Mouse (Mus musculus) hindbrain, embryonic 10.5 days (tissue): ENCODE measurements at regions not wholly inside any gene's neighbourhood (a gene's known extent, or its start where the extent isn't known, plus 50 kb on each side); places are given as distances from the start of the nearest gene placed in this dataset.
A peak's percentile ranks its signal among the peaks of the same experiment; 100 is the strongest.

Experiments used
- DNase-seq: peaks from one replicate; pipeline ENCODE4 v3.0.0-alpha.2; 2017; ENCODE audit warnings: low spot score
- H3K27ac ChIP-seq: fragments of 300-500 bp; sonication (generic); 2 replicates; pipeline ENCODE4 v1.5.1; 2016; ENCODE audit warnings: mild to moderate bottlenecking, moderate library complexity
- H3K27me3 ChIP-seq: fragments of 300-500 bp; sonication (generic); 2 replicates; pipeline ENCODE4 v1.6.1; 2016; ENCODE audit warnings: mild to moderate bottlenecking; ENCODE audit not compliant: poor library complexity, insufficient read depth, severe bottlenecking
- H3K36me3 ChIP-seq: fragments of 300-500 bp; sonication (generic); 2 replicates; pipeline ENCODE4 v1.6.1; 2016; ENCODE audit warnings: mild to moderate bottlenecking, moderate library complexity
- H3K4me1 ChIP-seq: fragments of 300-500 bp; sonication (generic); replicated peaks from 2 replicates; pipeline ENCODE4 v1.6.1; 2016; ENCODE audit warnings: mild to moderate bottlenecking
- H3K4me3 ChIP-seq: fragments of 300-500 bp; sonication (generic); 2 replicates; pipeline ENCODE4 v1.5.1; 2016; ENCODE audit warnings: mild to moderate bottlenecking, moderate library complexity
- H3K9me3 ChIP-seq: fragments of 300-500 bp; sonication (generic); 2 replicates; pipeline ENCODE4 v1.6.1; 2016; ENCODE audit warnings: mild to moderate bottlenecking, moderate library complexity
- WGBS: fragments of 180-500 bp; shearing (Covaris S2); methylation state at CpG from one replicate; pipeline ENCODE4 v1.1.7; 2016; 5-methylcytosine and 5-hydroxymethylcytosine counted together

DNA sequence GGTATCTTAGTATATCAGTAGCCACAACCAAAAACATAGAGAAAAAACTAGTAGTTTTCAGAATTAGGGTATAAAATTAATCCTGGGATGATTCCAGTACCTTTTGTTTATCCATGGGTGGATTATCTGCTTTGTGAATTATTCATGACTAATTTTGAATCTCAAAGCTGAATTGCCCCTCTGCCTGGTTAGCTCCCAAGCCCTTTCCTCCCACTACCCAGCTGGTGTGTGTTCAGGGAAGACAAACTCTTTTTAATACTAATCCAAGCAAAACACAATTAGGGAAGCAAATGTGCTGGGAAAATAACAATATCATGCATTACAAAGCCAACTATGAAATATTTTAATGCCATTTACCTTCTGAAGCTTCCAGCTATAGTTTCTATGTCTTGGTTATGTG, 347.4 kb downstream of the Gm43517 start:
- H3K27ac ChIP-seq, result no peak overlapping the region
- H3K27me3 ChIP-seq, result no peaks in the 10 kb centered on the region
- no peak overlapping the region for H3K4me3 ChIP-seq
- no peaks in the 10 kb centered on the region for H3K9me3 ChIP-seq
- H3K36me3 ChIP-seq, result no peaks in the 10 kb centered on the region
- DNase-seq, result no peak
- no peaks in the 10 kb centered on the region for H3K4me1 ChIP-seq

DNA sequence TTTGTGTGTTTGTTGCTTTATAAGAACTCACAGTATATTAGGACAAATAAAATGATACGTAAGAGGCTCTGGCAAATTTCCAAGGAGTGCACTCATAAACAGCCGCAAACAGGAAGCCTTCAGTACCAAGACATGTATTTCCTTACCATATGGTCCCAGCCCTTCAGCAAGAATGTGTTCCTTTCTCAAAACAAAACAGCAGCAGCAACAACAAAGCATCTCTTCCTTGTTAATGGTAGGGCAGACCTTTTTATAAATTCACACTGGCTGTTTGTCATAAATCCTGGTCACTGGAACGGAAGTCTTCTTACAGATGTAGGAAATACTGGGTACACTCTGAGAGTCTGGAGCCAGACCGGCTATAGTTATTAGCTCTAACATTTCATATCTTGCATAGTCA, 352.1 kb downstream of the Gm43517 start:
- no peaks in the 10 kb centered on the region for H3K27me3 ChIP-seq
- DNase-seq, result no peak
- no peak overlapping the region for H3K4me3 ChIP-seq
- WGBS, result 89% methylated on average over 4 of the region's 4 CpGs
- H3K9me3 ChIP-seq, result no peaks in the 10 kb centered on the region
- H3K36me3 ChIP-seq, result no peaks in the 10 kb centered on the region
- H3K4me1 ChIP-seq, result no peaks in the 10 kb centered on the region
- no peak overlapping the region for H3K27ac ChIP-seq

DNA sequence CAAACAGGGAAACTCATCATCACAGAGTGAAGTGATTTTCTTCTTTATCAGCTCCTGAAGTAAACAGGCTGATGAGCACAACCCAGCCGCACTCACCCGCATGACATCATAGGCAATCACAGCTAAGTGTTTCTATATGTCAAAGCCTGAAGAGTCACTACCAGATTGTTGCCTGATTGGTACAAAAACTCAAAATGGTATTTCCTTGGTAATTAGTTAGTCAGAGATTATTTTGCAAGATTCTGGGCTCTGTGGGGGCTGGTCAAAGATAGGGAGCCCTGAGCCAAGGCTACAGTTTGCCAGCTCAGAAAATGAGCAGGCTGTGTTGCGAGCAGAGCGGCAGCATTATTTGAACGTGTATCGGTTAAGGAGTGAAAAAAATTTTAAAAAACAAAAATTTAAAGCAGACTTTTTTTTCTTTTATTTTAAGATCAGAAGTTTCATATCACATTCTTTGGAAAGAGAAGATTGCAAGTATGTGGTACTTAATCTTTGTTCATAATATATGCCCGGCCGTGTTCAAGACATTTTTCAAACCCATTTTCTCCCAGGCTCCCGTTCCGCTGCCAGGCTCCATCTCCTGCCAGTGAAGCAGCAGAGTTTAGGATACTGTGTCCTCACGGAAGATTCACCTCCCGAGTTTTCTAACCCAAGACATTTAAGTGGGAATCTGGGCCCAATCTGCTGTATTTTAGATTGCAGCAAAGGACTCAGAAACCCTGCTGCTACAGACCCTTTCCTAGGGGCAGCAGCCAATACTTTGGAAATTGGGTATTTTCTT, 355.2 kb downstream of the Gm43517 start:
- no peaks in the 10 kb centered on the region for H3K4me1 ChIP-seq
- H3K27ac ChIP-seq, result no peak overlapping the region
- 86% methylated on average over 12 of the region's 12 CpGs for WGBS
- no peaks in the 10 kb centered on the region for H3K27me3 ChIP-seq
- H3K9me3 ChIP-seq, result no peaks in the 10 kb centered on the region
- H3K4me3 ChIP-seq, result no peak overlapping the region
- DNase-seq, result no peak
- H3K36me3 ChIP-seq, result no peaks in the 10 kb centered on the region

DNA sequence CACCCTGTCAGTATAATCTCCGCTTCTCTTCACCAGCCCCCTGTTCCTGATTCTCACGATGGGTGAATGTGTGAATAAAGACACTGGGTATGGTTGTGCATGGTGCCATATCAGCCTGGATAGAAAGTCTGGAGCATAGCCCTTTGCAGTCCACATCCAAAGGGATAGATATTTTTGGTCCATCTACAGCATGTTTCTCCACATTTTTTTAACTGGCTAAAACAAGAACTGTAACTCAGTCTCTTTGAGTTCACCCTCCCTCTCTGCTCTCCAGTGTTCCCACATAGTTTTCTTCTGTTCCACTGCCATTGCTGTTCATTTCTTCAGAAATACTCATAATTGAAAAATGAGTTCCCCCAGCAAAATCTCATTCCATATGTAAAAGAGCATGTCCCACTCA, 358.4 kb downstream of the Gm43517 start:
- Histone ChIP-seq H3K36me3 (no peaks in the 10 kb centered on the region), H3K4me3 (no peak overlapping the region), H3K27me3 (no peaks in the 10 kb centered on the region), H3K27ac (no peak overlapping the region), H3K4me1 (no peaks in the 10 kb centered on the region), H3K9me3 (no peaks in the 10 kb centered on the region)
- 89% methylated on average over 2 of the region's 2 CpGs for WGBS
- DNase-seq, result no peak

DNA sequence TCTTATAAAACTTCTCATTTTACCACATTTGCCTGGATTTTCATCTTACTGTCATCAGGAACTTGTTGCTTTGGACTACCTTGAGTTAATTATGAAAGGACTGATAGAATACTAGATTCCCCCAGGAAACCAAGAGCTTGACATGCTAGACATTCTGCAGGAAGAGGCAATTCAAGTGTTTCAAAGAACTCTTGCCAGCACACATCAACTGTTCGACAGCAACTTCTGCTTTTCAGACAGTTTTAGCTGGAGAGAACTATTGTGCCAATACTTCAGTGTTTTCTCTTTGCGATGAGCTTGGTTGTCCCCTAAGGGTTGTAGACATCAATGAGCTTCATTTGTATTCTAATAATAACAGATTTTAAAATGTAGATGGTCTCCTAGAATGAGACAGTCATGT, 362.1 kb downstream of the Gm43517 start:
- H3K36me3 ChIP-seq, result no peaks in the 10 kb centered on the region
- no peak for DNase-seq
- no peak overlapping the region for H3K27ac ChIP-seq
- WGBS, result 70% methylated on average over 2 of the region's 2 CpGs
- no peaks in the 10 kb centered on the region for H3K4me1 ChIP-seq
- H3K9me3 ChIP-seq, result no peaks in the 10 kb centered on the region
- no peaks in the 10 kb centered on the region for H3K27me3 ChIP-seq
- no peak overlapping the region for H3K4me3 ChIP-seq

- H3K9me3 ChIP-seq, result no peaks in the 10 kb centered on the region
- no peaks in the 10 kb centered on the region for H3K36me3 ChIP-seq
- H3K4me3 ChIP-seq, result no peak overlapping the region
- WGBS, result 90% methylated on average over 4 of the region's 4 CpGs
- no peaks in the 10 kb centered on the region for H3K27me3 ChIP-seq
- H3K4me1 ChIP-seq, result no peaks in the 10 kb centered on the region
- H3K27ac ChIP-seq, result no peak overlapping the region
- no peak for DNase-seq
Measured at GRCm38 (mm10) chr12:49758391-49758790, 373.4 kb downstream of the Gm43517 start.

- no peaks in the 10 kb centered on the region for H3K27me3 ChIP-seq
- H3K4me3 ChIP-seq, result no peak overlapping the region
- H3K4me1 ChIP-seq, result no peaks in the 10 kb centered on the region
- 71% methylated on average over 2 of the region's 2 CpGs for WGBS
- H3K9me3 ChIP-seq, result no peaks in the 10 kb centered on the region
- no peak overlapping the region for H3K27ac ChIP-seq
- no peaks in the 10 kb centered on the region for H3K36me3 ChIP-seq
- no peak for DNase-seq
Measured at GRCm38 (mm10) chr12:49764541-49764940, 379.6 kb downstream of the Gm43517 start.

GRCm38 (mm10) chr12:49808341-49808740, 423.4 kb downstream of the Gm43517 start:
- DNase-seq, result no peak
- no peaks in the 10 kb centered on the region for H3K27me3 ChIP-seq
- H3K4me3 ChIP-seq, result no peak overlapping the region
- no peaks in the 10 kb centered on the region for H3K9me3 ChIP-seq
- 91% methylated on average over 1 of the region's 1 CpGs for WGBS
- H3K27ac ChIP-seq, result no peak overlapping the region
- H3K4me1 ChIP-seq, result no peaks in the 10 kb centered on the region
- H3K36me3 ChIP-seq, result no peaks in the 10 kb centered on the region

GRCm38 (mm10) chr12:49814653-49815052, 429.7 kb downstream of the Gm43517 start:
- DNase-seq, result peak; percentile 26
- 28% methylated on average over 3 of the region's 3 CpGs for WGBS
- H3K9me3 ChIP-seq, result no peaks in the 10 kb centered on the region
- peaks cover 15% of the 10 kb centered on the region for H3K4me1 ChIP-seq
- H3K36me3 ChIP-seq, result no peaks in the 10 kb centered on the region
- no peak overlapping the region for H3K4me3 ChIP-seq
- no peak overlapping the region for H3K27ac ChIP-seq
- no peaks in the 10 kb centered on the region for H3K27me3 ChIP-seq

DNA sequence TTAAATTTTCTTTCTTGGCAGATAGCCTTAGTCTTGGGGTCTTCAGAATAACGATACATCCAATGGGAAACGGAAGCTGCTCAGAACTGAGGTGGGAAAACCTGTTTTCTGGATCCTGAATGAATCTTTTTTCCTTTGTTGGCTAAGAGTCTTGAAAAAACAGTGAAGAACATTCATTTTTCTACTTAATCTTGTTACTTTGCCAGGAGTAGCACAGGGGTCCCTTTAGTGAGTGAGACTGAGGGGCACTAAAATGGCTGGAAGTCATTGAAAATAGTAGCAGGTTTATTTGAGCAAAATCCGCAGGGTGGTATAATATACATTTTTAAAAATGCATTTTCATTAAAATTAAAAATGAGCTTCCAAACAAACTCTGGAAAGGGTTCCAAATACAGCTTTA, 442.8 kb downstream of the Gm43517 start:
- Histone ChIP-seq H3K9me3 (no peaks in the 10 kb centered on the region), H3K4me3 (no peak overlapping the region), H3K27ac (no peak overlapping the region), H3K27me3 (no peaks in the 10 kb centered on the region), H3K36me3 (no peaks in the 10 kb centered on the region), H3K4me1 (no peaks in the 10 kb centered on the region)
- no peak for DNase-seq
- 94% methylated on average over 3 of the region's 3 CpGs for WGBS

DNA sequence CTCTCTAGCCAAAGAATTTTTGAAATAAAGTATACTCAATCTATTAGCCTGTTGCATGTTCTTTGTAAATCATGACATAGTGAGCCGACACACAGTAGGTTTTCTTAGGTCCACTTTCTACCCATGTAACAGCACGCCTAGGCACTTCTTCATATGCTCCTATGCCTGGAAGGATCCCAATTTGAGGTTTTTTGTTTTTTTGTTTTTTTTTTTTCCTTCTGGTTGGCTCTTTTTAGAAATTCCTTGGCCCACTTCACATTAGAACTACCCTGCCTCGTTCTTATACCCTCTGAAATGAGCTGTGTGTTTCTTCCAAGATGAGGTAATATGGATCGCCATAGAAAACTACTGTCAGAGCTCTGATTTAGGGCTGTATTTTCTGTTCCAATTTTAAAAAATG, 443.6 kb downstream of the Gm43517 start:
- no peak for DNase-seq
- no peaks in the 10 kb centered on the region for H3K9me3 ChIP-seq
- no peak overlapping the region for H3K27ac ChIP-seq
- no peaks in the 10 kb centered on the region for H3K27me3 ChIP-seq
- no peaks in the 10 kb centered on the region for H3K4me1 ChIP-seq
- H3K36me3 ChIP-seq, result no peaks in the 10 kb centered on the region
- H3K4me3 ChIP-seq, result no peak overlapping the region
- 88% methylated on average over 4 of the region's 4 CpGs for WGBS

- WGBS, result 95% methylated on average over 4 of the region's 4 CpGs
- H3K27ac ChIP-seq, result no peak overlapping the region
- no peaks in the 10 kb centered on the region for H3K36me3 ChIP-seq
- no peaks in the 10 kb centered on the region for H3K27me3 ChIP-seq
- DNase-seq, result no peak
- no peak overlapping the region for H3K4me3 ChIP-seq
- no peaks in the 10 kb centered on the region for H3K4me1 ChIP-seq
- H3K9me3 ChIP-seq, result no peaks in the 10 kb centered on the region
Measured at GRCm38 (mm10) chr12:49830665-49831064, 445.7 kb downstream of the Gm43517 start.

DNA sequence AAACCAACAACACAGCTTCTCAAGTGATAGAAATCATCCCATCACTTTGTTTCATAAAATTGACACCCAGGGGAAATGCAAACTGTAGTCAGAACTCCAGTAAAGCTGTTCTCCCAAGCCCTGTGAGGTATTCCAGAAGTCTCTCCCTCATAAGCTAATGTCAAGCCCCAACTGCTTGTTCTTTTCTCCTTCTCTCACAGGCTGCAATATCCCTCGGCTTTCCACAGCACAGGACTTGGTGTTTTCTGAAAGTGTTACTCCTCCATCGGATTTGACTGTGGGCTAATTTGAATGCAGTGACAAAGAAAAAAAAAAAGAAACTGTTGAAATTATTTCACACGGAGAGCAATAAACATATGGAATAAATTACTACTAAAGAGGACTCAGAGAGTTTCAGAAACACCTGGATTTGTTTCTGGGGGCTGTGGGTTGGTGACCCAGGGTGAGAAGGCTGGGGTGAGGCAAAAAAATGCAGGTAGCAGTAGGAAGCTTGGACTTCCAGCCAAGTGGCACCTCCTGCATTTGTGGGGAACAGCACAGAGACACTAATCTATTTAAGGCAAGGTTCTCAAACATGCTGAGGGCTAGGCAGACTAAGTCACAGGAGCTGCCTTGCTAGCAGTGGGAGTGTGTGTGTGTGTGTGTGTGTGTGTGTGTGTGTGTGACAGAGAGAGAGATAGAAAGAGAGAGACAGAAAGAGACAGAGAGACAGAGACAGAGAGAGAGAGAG, 447.3 kb downstream of the Gm43517 start:
- Histone ChIP-seq H3K36me3 (no peaks in the 10 kb centered on the region), H3K4me3 (no peak overlapping the region), H3K9me3 (no peaks in the 10 kb centered on the region), H3K27ac (no peak overlapping the region), H3K4me1 (no peaks in the 10 kb centered on the region), H3K27me3 (no peaks in the 10 kb centered on the region)
- DNase-seq, result no peak
- 61% methylated on average over 3 of the region's 3 CpGs for WGBS
